Mouse (Mus musculus) stomach, postnatal 0 days (tissue): ENCODE data around the gene Mylpf. TPM values are rescaled to one million over a fixed set of nuclear protein-coding genes. Genes with fewer than 3 reads are reported as not detected.

Source experiments
- ATAC-seq: fragments of 200-750 bp; cut with Nextera tagmentation; 2 replicates; pipeline ENCODE4 v1.8.0; 2017; ENCODE audit not compliant: low FRiP score, low TSS enrichment
- DNase-seq: peaks from one replicate; pipeline ENCODE4 v3.0.0-alpha.2; 2016; ENCODE audit warnings: low spot score
- H3K27ac ChIP-seq: fragments of 300-500 bp; sonication (generic); replicated peaks from 2 replicates; pipeline ENCODE4 v1.5.1; 2014; ENCODE audit warnings: mild to moderate bottlenecking, control low read depth
- H3K27me3 ChIP-seq: fragments of 300-500 bp; sonication (generic); 2 replicates; pipeline ENCODE4 v1.6.1; 2014; ENCODE audit warnings: low read length; ENCODE audit not compliant: control insufficient read depth, insufficient read depth
- H3K36me3 ChIP-seq: fragments of 300-500 bp; sonication (generic); 2 replicates; pipeline ENCODE4 v1.6.1; 2014; ENCODE audit warnings: low read length, mixed read lengths; ENCODE audit not compliant: control insufficient read depth, insufficient read depth
- H3K4me1 ChIP-seq: fragments of 300-500 bp; sonication (generic); replicated peaks from 2 replicates; pipeline ENCODE4 v1.6.1; 2014; ENCODE audit warnings: antibody characterized with exemption; ENCODE audit not compliant: control insufficient read depth, insufficient read depth
- H3K4me2 ChIP-seq: fragments of 300-500 bp; sonication (generic); replicated peaks from 2 replicates; pipeline ENCODE4 v1.6.1; 2014; ENCODE audit warnings: low read depth, mild to moderate bottlenecking, control low read depth, moderate library complexity
- H3K4me3 ChIP-seq: fragments of 300-500 bp; sonication (generic); 2 replicates; pipeline ENCODE4 v1.5.1; 2014; ENCODE audit warnings: low read depth, low read length, control low read depth
- H3K9ac ChIP-seq: fragments of 300-500 bp; sonication (generic); 2 replicates; pipeline ENCODE4 v1.6.1; 2014; ENCODE audit warnings: mild to moderate bottlenecking, low read length, control low read depth, mixed read lengths
- H3K9me3 ChIP-seq: fragments of 300-500 bp; sonication (generic); 2 replicates; pipeline ENCODE4 v1.6.1; 2016; ENCODE audit warnings: low read length; ENCODE audit not compliant: control insufficient read depth
- CTCF ChIP-seq: IDR thresholded peaks from 2 replicates; pipeline ENCODE4 v1.5.1; 2016; ENCODE audit warnings: antibody characterized with exemption, low read depth, mild to moderate bottlenecking, moderate library complexity
- EP300 ChIP-seq: optimal IDR thresholded peaks from 2 replicates; pipeline ENCODE3; 2016; ENCODE audit warnings: antibody characterized with exemption
- WGBS: fragments of 180-500 bp; shearing (Covaris S2); extraction: QIAGEN DNeasy Blood & Tissue Kit; methylation state at CpG from one replicate; pipeline ENCODE4 v1.1.7; 2014; 5-methylcytosine and 5-hydroxymethylcytosine counted together
- polyA plus RNA-seq: library from polyadenylated mRNA; unstranded; fragments of >200 nt; fragmentation: Nextera tagmentation; extraction: Ambion mirVana; gene quantifications from 2 replicates; pipeline ENCODE4 v1.2.1, GENCODE M21; 2015

Gene Mylpf
- polyA plus RNA-seq, 1 experiment from 2014 or later = 11.7 TPM

DNA sequence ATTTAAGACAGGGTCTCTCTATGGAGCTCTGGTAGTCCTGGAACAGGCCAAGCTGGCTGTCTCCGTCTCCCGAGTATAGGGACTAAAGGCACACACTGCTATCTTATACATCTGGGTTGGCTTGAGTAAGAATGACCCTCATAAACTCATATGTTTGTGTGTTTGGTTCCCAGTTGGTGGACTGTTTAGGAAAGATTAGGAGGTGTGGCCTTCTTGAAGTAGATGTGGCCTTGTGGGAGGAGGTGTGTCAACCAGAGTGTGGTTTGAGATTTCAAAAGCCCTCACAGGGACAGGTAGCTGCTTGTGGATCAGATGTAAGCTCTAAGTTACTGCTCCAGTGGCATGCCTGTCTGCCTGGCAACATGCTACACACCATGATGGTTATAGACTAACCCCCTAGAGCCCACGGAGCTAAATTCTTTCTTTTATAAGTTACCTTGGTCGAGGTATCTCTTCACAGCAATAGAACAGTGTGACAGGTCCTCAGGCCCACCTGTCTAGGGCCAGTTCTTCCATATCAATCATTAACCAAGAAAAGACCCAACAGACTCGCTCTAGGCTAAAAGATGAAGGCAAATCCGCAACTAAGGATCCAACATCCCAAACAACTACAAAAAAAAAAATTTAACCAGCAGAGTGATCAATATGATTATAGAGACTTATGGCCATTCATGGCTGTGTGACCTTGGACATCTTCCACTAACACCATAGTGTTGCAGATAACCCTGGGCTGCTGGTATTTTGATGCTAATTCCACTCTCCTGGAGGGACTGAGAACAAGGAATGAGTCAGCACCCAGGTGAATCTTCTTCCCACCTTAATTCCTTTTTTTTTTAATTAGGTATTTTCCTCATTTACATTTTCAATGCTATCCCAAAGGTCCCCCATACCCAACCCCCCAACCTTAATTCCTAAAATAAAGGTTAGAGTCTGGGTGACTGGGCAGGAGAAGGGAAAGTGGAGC lies 15.1 kb downstream of the Mylpf start:
- DNase-seq = no peak

DNA sequence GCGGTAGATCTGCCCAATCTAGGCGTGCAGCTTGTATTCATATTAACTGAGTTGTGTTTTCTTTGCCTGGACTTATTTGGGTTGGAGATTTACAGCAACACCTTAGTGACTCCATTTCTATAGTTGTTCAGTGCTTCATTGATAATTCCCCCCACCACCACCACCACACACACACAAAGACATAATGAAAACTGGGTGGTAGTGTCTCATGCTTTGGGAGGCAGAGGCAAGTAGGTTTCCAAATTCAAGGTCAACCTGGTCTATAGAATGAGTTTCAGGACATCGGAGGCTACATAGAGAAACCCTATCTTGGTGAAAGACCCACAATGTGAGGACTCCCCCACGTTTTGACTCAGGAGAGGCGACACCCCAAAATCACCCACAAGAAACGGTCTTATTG lies 15.9 kb downstream of the Mylpf start:
- ATAC-seq (no peak), DNase-seq (no peak)
- H3K27ac ChIP-seq = no peak overlapping the region
- H3K4me3 ChIP-seq = no peak overlapping the region
- H3K27me3 ChIP-seq = no peaks in the 10 kb centered on the region
- no peaks in the 10 kb centered on the region for H3K36me3 ChIP-seq
- no peak for TF ChIP-seq EP300
- TF ChIP-seq CTCF = no peak
- 86% methylated on average over 6 of the region's 6 CpGs for WGBS
- H3K9me3 ChIP-seq = no peaks in the 10 kb centered on the region
- no peak overlapping the region for H3K9ac ChIP-seq
- H3K4me1 ChIP-seq = no peaks in the 10 kb centered on the region
- no peak overlapping the region for H3K4me2 ChIP-seq

More for the DNA sequence above, 15.1 kb downstream of the Mylpf start:
- Histone ChIP-seq H3K4me1 (no peaks in the 10 kb centered on the region), H3K9me3 (no peaks in the 10 kb centered on the region), H3K4me2 (no peak overlapping the region), H3K9ac (no peak overlapping the region), H3K4me3 (no peak overlapping the region), H3K36me3 (no peaks in the 10 kb centered on the region), H3K27me3 (no peaks in the 10 kb centered on the region), H3K27ac (no peak overlapping the region)
- no peak for ATAC-seq
- WGBS = 79% methylated on average over 6 of the region's 6 CpGs
- no peak for TF ChIP-seq EP300
- TF ChIP-seq CTCF = no peak

DNA sequence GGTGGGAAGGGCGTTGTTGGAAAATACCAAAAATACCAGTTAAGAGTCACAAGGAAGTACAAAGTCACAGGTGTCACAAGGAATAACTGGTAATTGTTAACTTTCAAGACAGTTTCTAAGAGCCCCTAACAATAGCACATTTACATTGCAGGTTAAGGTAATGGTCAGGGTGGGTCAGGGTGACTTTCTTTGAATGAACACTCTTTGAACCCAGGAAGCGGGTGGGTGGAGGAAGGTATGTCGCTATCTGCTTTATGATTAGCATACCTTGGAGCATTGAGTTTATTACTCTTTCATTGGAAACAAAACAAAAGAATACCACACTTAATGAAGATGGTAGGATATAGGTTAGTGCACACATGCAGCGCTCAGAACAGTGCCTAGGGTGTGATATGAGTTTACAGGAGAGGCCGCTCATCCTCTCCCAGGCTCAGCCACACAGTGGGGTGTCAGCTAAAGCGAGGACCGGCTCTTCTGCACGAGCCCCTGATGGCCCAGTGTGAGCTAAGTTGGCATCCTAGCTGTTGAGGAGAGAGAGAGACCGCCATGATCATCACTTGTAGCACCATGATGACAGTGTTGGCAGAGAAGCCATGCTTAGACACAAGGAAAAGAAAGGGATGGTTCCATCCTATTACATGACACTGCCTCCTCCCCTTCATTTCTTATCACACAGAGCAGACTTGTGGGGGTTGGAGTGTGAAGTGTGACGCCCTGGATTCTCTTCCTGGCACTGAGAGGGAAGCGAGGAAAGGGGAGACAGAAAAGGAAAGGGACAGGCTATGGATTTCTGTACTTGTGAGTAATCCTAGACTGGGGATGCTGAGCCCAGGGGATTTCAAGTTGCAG lies 16.7 kb downstream of the Mylpf start:
- H3K4me3 ChIP-seq = no peak overlapping the region
- no peak overlapping the region for H3K9ac ChIP-seq
- H3K4me1 ChIP-seq = no peaks in the 10 kb centered on the region
- no peak for TF ChIP-seq EP300
- no peak for TF ChIP-seq CTCF
- no peaks in the 10 kb centered on the region for H3K9me3 ChIP-seq
- no peak overlapping the region for H3K4me2 ChIP-seq
- no peak for ATAC-seq
- no peak for DNase-seq
- 0 out of 2 replicates have a peak, but pooled peaks cover 2% of the 10 kb centered on the region for H3K36me3 ChIP-seq
- no peaks in the 10 kb centered on the region for H3K27me3 ChIP-seq
- WGBS = 76% methylated on average over 11 of the region's 11 CpGs
- no peak overlapping the region for H3K27ac ChIP-seq

DNA sequence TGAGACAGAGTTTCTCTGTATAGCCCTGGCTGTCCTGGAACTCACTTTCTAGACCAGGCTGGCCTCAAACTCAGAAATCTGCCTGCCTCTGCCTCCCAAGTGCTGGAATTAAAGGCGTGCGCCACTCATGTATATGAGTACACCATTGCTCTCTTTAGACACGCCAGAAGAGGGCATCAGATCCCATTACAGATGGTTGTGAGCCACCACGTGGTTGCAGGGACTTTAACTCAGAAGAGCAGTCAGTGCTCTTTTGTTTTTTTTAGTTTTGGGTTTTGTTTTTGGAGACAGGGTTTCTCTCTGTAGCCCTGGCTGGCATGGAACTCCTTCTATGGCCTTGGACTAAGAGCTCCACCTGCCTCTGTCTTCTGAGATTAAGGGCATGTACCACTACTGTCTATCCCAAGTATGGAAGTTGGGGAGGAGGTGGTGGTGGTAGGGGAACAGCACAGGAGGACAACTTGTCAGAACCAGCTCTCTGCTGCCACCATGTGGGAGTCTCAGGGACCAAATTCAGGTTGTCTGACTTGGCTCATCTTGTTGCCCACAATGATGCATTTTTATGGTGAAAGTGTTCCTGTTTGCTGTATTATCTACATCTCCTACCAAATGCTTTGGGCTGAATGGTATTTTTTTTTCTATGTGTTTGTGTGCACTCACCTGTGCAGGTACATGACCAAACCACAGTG lies 20.1 kb downstream of the Mylpf start:
- no peak overlapping the region for H3K4me2 ChIP-seq
- no peak overlapping the region for H3K27ac ChIP-seq
- no peaks in the 10 kb centered on the region for H3K27me3 ChIP-seq
- H3K9ac ChIP-seq = no peak overlapping the region
- WGBS = 63% methylated on average over 4 of the region's 4 CpGs
- peak; percentile 86 for DNase-seq
- H3K4me3 ChIP-seq = no peak overlapping the region
- peak; percentile 86 for TF ChIP-seq CTCF
- TF ChIP-seq EP300 = no peak
- 0 out of 2 replicates have a peak, but pooled peaks cover 2% of the 10 kb centered on the region for H3K36me3 ChIP-seq
- no peak for ATAC-seq
- no peaks in the 10 kb centered on the region for H3K9me3 ChIP-seq
- no peaks in the 10 kb centered on the region for H3K4me1 ChIP-seq

DNA sequence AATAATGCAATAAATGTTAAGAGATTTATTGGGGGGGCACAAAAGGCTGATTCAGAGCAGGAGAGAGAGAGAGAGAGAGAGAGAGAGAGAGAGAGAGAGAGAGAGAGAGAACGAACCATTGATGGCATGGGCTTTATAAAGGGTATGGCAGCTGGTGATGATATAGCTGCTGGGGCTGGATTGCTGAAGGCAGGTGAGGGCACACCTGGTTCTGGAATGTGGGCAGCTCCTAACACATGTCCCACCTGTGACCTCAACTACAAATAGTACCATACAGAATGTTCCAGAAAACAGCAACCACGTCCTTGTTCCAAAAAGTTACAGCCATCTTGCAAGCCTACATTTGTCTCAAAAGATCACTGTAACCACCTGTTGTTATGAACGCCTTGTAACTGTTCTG lies 22.7 kb downstream of the Mylpf start:
- TF ChIP-seq CTCF (no peak), EP300 (no peak)
- Histone ChIP-seq H3K4me3 (peak overlapping the region; percentile 80), H3K27ac (peak overlapping the region; percentile 96), H3K36me3 (peaks cover 12% of the 10 kb centered on the region), H3K4me1 (no peaks in the 10 kb centered on the region), H3K4me2 (peak overlapping the region; percentile 79), H3K27me3 (no peaks in the 10 kb centered on the region), H3K9ac (no peak overlapping the region), H3K9me3 (no peaks in the 10 kb centered on the region)
- WGBS = 46% methylated on average over 3 of the region's 3 CpGs
- DNase-seq (no peak), ATAC-seq (no peak)
